Mouse (Mus musculus): Measurements from ENCODE around the gene Cdc34.

DNA sequence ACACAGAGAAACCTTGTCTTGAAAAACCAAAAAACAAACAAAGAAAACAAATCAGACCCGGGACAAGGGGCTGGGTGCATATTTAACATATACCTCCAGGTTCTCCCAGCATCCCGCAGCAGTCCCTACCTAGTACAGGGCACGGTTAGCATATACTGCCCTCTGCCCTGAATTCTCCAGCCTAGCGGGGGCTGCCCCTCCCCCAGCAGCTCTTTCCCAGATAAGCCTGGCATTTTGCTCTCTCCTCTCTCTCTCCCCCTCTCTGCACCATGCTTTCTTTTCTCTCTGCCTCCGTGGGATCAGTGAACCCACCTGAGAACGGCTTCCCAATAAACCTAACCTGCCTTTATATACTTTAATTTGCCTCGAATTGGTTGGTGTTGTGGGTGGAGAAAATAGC is 18.7 kb downstream of the Cdc34 start:
- no peak for TF ChIP-seq CTCF (IDR thresholded peaks at IDR 0.05)
- no peak for TF ChIP-seq EP300 (IDR thresholded peaks at IDR 0.05)
